Mouse (Mus musculus) spleen, postnatal 10 days (tissue): Measurements from ENCODE around the gene Gm14410.
"Not testable (repeated sequence)": the region's sequence is repeated elsewhere in the genome, so short reads cannot be mapped to it uniquely, and the experiment has no call there.

Experiments used
- DNase-seq, 2 experiments: peaks; one replicate each; pipeline ENCODE4 v3.0.0; 2021 to 2022; ENCODE audit warnings: low spot score in 2 of 2

The Gm14410 gene

GRCm38 (mm10) chr2:177206341-177206740, at the start of gene Gm14410:
Gm14410 (minus strand) TSS chr2:177206421.
- DNase-seq, result peak in 1 of 2 experiments; percentile 61

- not testable (repeated sequence) for DNase-seq
Measured at GRCm38 (mm10) chr2:177247449-177247848, 41.2 kb upstream of the Gm14410 start.

- not testable (repeated sequence) for DNase-seq
Measured at GRCm38 (mm10) chr2:177230461-177230860, 24.2 kb upstream of the Gm14410 start.

DNA sequence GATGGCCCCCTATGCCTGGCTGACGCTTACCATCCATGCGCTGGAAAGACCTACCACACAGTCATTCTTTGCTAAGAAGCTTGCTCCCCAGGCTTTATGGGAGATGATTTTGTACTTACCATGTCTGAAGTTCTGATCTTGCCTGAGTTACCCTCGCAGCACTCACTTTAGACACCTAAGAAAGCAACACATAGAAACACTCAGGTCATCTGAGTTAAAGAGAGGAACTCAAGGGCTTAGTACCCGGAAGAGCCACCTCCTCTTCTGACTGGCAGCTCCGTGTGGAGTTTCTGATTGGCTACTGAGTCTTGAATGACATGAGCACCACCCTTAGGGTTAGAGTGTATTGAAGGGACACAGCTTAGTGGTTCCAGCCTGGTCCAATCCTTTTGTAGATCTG, 33.5 kb downstream of the Gm14410 start:
- not testable (repeated sequence) for DNase-seq
